Mouse (Mus musculus): ENCODE results near the gene Arntl. TPM values are rescaled to one million over a fixed set of nuclear protein-coding genes. Genes with fewer than 3 reads are reported as not detected.

The Arntl gene
- total and polyA plus RNA-seq, 3 experiments = 2.6 to 4.6 (median 3.3) TPM

DNA sequence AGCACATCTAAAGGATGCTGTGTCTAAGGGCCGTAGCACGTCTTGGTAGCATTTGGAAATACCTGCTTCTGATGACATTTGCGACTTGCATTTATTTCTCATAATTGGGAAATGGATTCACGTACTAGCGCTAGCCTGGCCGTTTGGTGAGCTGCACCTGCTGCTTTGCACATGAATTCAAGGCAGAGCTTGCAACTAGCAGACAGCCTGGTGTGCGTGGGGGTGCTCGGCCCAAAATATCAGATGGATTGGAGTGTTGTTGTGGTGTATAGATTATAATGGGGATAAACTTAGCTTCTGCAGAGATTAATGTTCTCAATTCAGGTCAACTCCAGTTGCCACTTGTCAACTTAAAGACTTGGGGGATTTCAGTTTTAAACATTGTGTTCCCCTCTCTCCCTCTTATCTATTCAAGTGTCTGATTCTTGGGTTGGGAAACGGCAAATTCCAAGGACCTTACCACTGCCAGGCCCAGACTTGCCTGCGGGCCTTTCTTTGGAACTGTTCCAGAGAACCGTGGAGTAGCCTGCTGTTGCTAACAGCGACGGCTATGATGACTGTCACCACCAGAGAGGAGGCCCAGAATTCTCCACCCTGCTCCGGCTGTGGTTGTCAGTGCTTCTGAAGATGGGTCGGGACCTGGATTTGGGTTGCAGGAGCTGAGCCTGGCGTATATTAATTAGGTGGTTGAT, 42.0 kb downstream of the Arntl start:
- no peaks in the 10 kb centered on the region for H3K9me3 ChIP-seq (replicated peaks; ENCODE audit: low read length)
- no peaks in the 10 kb centered on the region for H3K27me3 ChIP-seq (replicated peaks)
- H3K79me2 ChIP-seq (replicated peaks; ENCODE audit: control insufficient read depth, extremely low read depth, insufficient read depth, poor library complexity, severe bottlenecking) = no peaks in the 10 kb centered on the region
- in situ Hi-C loops (cut with MboI; ENCODE audit: low pct_ligation_motif_present, low pct_unique_long_range_greater_than_20kb, low sequenced_read_pairs) = no loop called here
- no peak overlapping the region for H3K27ac ChIP-seq (ENCODE audit: insufficient read depth, low read depth)
- no peaks in the 10 kb centered on the region for H3K4me1 ChIP-seq (ENCODE audit: control insufficient read depth in 1 of 2, insufficient read depth in 2 of 2)
- H3K4me3 ChIP-seq (replicated peaks in 1 of 3; ENCODE audit: low read depth in 2 of 3, low read length in 2 of 3, poor library complexity in 1 of 3) = no peak overlapping the region
- H3K9ac ChIP-seq (ENCODE audit: insufficient read depth, low read depth) = no peak overlapping the region
- TF ChIP-seq SMC3 (IDR thresholded peaks at IDR 0.05; ENCODE audit: low read depth, low read length) = no peak
- TF ChIP-seq CTCF (conservative IDR thresholded peaks at IDR 0.05 in 1 of 2, IDR thresholded peaks at IDR 0.05 in 1 of 2; ENCODE audit: low read depth in 2 of 2, low read length in 2 of 2) = no peak
- no peak for TF ChIP-seq USF1 (IDR thresholded peaks at IDR 0.05; ENCODE audit: low read depth, low read length)
- no peak for TF ChIP-seq ZNF384 (IDR thresholded peaks at IDR 0.05; ENCODE audit: low read depth, low read length)
- no peak for TF ChIP-seq CHD2 (IDR thresholded peaks at IDR 0.05; ENCODE audit: low read length)
- TF ChIP-seq KAT2A (IDR thresholded peaks at IDR 0.05; ENCODE audit: insufficient replicate concordance, low read length) = no peak
- TF ChIP-seq PAX5 (IDR thresholded peaks at IDR 0.05; ENCODE audit: low read length) = no peak
- no peak for TF ChIP-seq TCF12 (IDR thresholded peaks at IDR 0.05; ENCODE audit: low read depth, low read length)
- no peak for TF ChIP-seq GABPA (IDR thresholded peaks at IDR 0.05; ENCODE audit: insufficient replicate concordance, low read depth, low read length)
- DNase-seq (ENCODE audit: extremely low read depth) = no peak
- H3K4me2 ChIP-seq (ENCODE audit: insufficient read depth, low read depth, poor library complexity, severe bottlenecking) = no peak overlapping the region
- dilution Hi-C loops (cut with MboI; ENCODE audit: extremely low pct_ligation_motif_present, extremely low pct_unique_long_range_greater_than_20kb, low sequenced_read_pairs) = no loop called here
- H3K36me3 ChIP-seq (replicated peaks in 1 of 2; ENCODE audit: control insufficient read depth in 1 of 2, insufficient read depth in 1 of 2, low read length in 1 of 2) = no peaks in the 10 kb centered on the region

DNA sequence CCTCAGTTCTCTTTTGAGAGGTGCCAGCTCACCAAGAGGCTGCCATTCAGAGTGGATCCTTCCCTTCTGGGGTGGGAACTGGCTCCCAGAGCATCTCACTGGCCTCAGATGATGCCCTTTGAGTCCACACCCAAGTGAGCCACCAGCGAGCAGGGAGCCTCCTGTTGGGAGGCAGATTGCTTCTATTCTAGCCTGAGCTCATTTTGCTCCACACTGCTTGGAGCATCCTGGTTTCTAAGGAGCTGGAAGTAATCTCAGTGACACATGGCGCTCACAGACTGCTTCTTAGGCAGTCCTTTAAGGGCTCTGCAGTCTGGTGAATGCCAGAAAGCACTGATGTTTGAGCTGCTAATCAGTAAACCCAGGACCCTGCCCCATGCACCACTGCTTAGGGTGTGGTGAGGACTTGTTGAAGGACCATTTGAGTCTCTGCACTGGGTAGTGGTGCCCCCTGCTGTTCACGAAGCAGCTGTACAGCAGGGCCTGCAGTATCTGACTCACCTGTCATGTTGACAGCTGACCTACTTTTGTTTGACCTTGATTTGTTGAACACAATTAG, 43.2 kb downstream of the Arntl start:
- Histone ChIP-seq H3K9ac (ENCODE audit: insufficient read depth, low read depth) (no peak overlapping the region), H3K4me1 (ENCODE audit: control insufficient read depth in 1 of 2, insufficient read depth in 2 of 2) (no peaks in the 10 kb centered on the region), H3K27ac (ENCODE audit: insufficient read depth, low read depth) (no peak overlapping the region), H3K4me2 (ENCODE audit: insufficient read depth, low read depth, poor library complexity, severe bottlenecking) (no peak overlapping the region), H3K9me3 (replicated peaks; ENCODE audit: low read length) (no peaks in the 10 kb centered on the region), H3K36me3 (replicated peaks in 1 of 2; ENCODE audit: control insufficient read depth in 1 of 2, insufficient read depth in 1 of 2, low read length in 1 of 2) (no peaks in the 10 kb centered on the region), H3K79me2 (replicated peaks; ENCODE audit: control insufficient read depth, extremely low read depth, insufficient read depth, poor library complexity, severe bottlenecking) (no peaks in the 10 kb centered on the region), H3K27me3 (replicated peaks) (no peaks in the 10 kb centered on the region), H3K4me3 (replicated peaks in 1 of 3; ENCODE audit: low read depth in 2 of 3, low read length in 2 of 3, poor library complexity in 1 of 3) (no peak overlapping the region)
- peak; percentile 93 for TF ChIP-seq SMC3 (IDR thresholded peaks at IDR 0.05; ENCODE audit: low read depth, low read length)
- no peak for TF ChIP-seq EP300 (IDR thresholded peaks at IDR 0.05; ENCODE audit: low read length)
- no peak for TF ChIP-seq MAZ (IDR thresholded peaks at IDR 0.05; ENCODE audit: low read depth, low read length)
- TF ChIP-seq KAT2A (IDR thresholded peaks at IDR 0.05; ENCODE audit: insufficient replicate concordance, low read length) = no peak
- no peak for TF ChIP-seq ZNF384 (IDR thresholded peaks at IDR 0.05; ENCODE audit: low read depth, low read length)
- TF ChIP-seq CTCF (conservative IDR thresholded peaks at IDR 0.05 in 1 of 2, IDR thresholded peaks at IDR 0.05 in 1 of 2; ENCODE audit: low read depth in 2 of 2, low read length in 2 of 2) = peak; percentile 71 to 92
- TF ChIP-seq TCF12 (IDR thresholded peaks at IDR 0.05; ENCODE audit: low read depth, low read length) = no peak
- no peak for TF ChIP-seq USF1 (IDR thresholded peaks at IDR 0.05; ENCODE audit: low read depth, low read length)
- peak; percentile 50 for TF ChIP-seq ZC3H11A (IDR thresholded peaks at IDR 0.05; ENCODE audit: low read depth, low read length)
- TF ChIP-seq JUND (conservative IDR thresholded peaks at IDR 0.05; ENCODE audit: low read depth, low read length) = no peak
- TF ChIP-seq MAX (IDR thresholded peaks at IDR 0.05; ENCODE audit: low read length) = no peak
- no peak for TF ChIP-seq POLR2AphosphoS2 (IDR thresholded peaks at IDR 0.05; ENCODE audit: low read depth, low read length)
- no peak for TF ChIP-seq ZMIZ1 (IDR thresholded peaks at IDR 0.05; ENCODE audit: low read depth, low read length)
- TF ChIP-seq RAD21 (IDR thresholded peaks at IDR 0.05; ENCODE audit: low read depth, low read length) = peak; percentile 84
- peak; percentile 51 for DNase-seq (ENCODE audit: extremely low read depth)
- dilution Hi-C loops (cut with MboI; ENCODE audit: extremely low pct_ligation_motif_present, extremely low pct_unique_long_range_greater_than_20kb, low sequenced_read_pairs) = no loop called here
- in situ Hi-C loops (cut with MboI; ENCODE audit: low pct_ligation_motif_present, low pct_unique_long_range_greater_than_20kb, low sequenced_read_pairs) = loop anchor here (5.0 to 25.0 kb wide), 2 partner anchors 108 to 338 kb away; no protein-coding TSS in a partner anchor
